Mouse (Mus musculus) embryonic fibroblast, embryonic 13.5 days (primary cell): Measurements from ENCODE around the gene Gja1. TPM values are rescaled to one million over a fixed set of nuclear protein-coding genes. Genes with fewer than 3 reads are reported as not detected.

Experiments
- H3K27ac ChIP-seq: 2 replicates; pipeline ENCODE4 v1.5.1; 2012; ENCODE audit warnings: low read length, control low read depth, inconsistent platforms; ENCODE audit not compliant: insufficient read depth
- H3K4me1 ChIP-seq: 2 replicates; pipeline ENCODE4 v1.6.1; 2011; ENCODE audit warnings: low read length; ENCODE audit not compliant: control insufficient read depth, insufficient read depth
- H3K4me3 ChIP-seq: 2 replicates; pipeline ENCODE4 v1.5.1; 2011; ENCODE audit warnings: mild to moderate bottlenecking, control low read depth, low read length; ENCODE audit not compliant: insufficient read depth
- CTCF ChIP-seq: IDR thresholded peaks from 2 replicates; pipeline ENCODE4 v1.5.1; 2011; ENCODE audit warnings: mild to moderate bottlenecking, control low read depth, low read length, moderate library complexity, borderline replicate concordance; ENCODE audit not compliant: insufficient read depth
- POLR2A ChIP-seq: IDR thresholded peaks from 2 replicates; pipeline ENCODE4 v1.6.1; 2011; ENCODE audit warnings: low read depth, mild to moderate bottlenecking, control low read depth, low read length, moderate library complexity
- polyA plus RNA-seq: library from polyadenylated mRNA; stranded (reverse); fragments of >200 nt; gene quantifications from 2 replicates; pipeline ENCODE4 v1.2.4, GENCODE M21; 2011; ENCODE audit warnings: low read depth; ENCODE audit not compliant: missing spikeins, insufficient read length

Gene Gja1
- polyA plus RNA-seq, 1 experiment, result 242 TPM

DNA sequence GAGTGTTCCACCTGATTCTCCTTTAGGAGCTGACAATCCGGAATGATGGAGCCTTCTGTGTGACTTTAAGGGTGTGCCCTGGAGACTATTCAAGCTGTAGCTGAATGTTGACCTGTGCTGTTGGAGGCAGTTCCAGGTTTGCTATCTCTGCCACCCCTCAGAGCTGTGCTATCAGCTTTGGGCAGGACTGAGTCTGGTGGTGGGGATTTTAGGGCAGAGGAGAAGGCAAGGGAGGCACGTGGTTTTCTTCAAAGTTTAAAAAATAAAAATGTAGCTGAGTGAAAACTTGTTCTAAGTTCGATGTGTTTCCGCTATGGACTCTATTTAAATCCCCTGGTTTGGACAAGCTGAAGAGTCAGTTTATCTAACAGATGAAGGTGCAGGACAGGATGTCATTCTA is 62.5 kb downstream of the Gja1 start:
- Histone ChIP-seq H3K27ac (no peak overlapping the region), H3K4me1 (no peaks in the 10 kb centered on the region)

GRCm38 (mm10) chr10:56444457-56444856 is 67.3 kb downstream of the Gja1 start:
- no peak for TF ChIP-seq POLR2A
- no peak for TF ChIP-seq CTCF
- Histone ChIP-seq H3K27ac (no peak overlapping the region), H3K4me3 (no peak overlapping the region), H3K4me1 (no peaks in the 10 kb centered on the region)

More for the DNA sequence above, 62.5 kb downstream of the Gja1 start:
- H3K4me3 ChIP-seq, result no peak overlapping the region
- no peak for TF ChIP-seq CTCF
- no peak for TF ChIP-seq POLR2A

DNA sequence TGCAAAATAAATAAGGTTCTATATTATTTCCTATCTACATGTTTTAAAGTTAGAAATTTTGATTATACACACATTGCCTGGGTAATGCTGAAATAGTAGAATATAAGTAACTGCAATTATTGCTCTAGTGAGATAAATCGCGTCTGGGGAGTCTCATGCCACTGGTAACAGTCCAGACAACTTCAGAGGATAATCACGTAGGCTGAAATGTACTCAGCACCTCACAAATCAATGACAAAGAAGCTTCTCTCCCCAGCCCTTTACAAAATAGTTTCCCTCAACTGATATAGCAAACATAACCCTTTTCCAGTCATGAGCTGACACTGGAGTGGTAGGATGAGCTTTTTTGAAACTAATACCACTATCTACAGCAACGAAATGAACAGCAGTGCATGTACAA is 71.9 kb downstream of the Gja1 start:
- TF ChIP-seq POLR2A (no peak), CTCF (no peak)
- Histone ChIP-seq H3K4me1 (no peaks in the 10 kb centered on the region), H3K27ac (no peak overlapping the region)

More for the DNA sequence above, 71.9 kb downstream of the Gja1 start:
- no peak overlapping the region for H3K4me3 ChIP-seq

Other genes with a start within 250 kb of the Gja1 start
- gene Tbc1d32, start 148.6 kb upstream of the Gja1 start, polyA plus RNA-seq, result 6.0 and 6.3 TPM in 2 replicates